Mouse (Mus musculus): ENCODE results near the gene Mzt1.
"Not testable (repeated sequence)": the region's sequence is repeated elsewhere in the genome, so short reads cannot be mapped to it uniquely, and the experiment has no call there.

The Mzt1 gene

DNA sequence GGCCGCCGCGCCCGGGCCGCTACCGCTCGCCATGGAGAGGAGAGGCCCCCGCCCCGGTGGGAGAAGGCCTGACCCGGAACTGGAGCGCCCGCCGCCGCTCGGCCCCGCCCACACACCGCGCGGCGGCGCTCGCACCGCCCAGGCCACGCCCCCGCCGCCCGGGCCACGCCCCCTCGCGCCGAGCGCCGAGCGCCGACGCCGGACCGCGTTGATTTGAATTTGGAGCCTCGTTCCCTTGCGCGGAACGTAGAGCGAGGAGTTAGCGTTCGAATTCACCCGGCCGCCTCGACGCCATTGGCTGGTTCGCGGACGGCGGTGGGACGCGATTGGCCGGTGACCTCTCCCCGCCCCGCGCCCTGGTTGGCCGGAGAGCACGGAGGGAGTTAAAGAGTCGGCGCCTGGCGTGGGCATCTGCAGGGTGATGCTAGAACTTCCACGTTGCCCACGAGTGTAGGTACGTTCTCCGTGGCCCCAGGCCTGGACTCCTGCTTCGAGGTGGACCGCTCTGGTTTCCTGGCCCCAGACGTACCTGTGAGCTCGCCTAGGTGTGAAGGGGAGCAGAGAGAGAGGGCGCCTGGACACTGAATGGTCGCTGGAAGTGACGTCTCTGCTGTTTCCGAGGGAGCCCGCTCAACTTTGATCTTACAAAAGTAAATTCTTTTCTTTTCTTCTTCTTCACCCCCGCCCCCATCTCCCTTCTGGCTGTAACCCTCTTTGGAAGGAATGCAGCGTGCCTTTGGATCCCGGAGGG is at the start of gene Mzt1, which contains the start of gene Bora:
TSS of gene Mzt1 (minus strand) at position 104 of the 751 bp plus-strand sequence.
TSS of gene Bora (plus strand) at position 192 of the 751 bp plus-strand sequence.
- DNase-seq: peak; percentile 96

DNA sequence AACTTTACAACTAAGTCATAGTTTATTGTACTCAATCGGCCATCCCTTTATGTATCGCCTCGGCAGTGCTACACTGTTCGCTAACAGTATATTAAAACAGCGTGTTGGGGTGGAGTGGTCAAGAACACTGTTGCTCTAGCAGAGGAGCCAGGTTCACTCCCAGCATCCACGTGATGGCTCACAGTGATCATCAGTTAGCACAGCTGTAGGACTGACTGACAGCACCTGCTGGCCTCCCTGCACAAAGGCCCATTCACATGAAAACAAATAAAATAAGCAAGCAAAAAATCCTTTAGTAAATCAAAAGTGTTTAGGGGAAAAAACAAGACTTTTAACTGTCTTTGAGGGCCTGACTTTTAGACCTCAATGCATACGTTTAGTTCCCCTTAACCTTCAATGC is 43.0 kb upstream of the Mzt1 start:
- no peak for DNase-seq

DNA sequence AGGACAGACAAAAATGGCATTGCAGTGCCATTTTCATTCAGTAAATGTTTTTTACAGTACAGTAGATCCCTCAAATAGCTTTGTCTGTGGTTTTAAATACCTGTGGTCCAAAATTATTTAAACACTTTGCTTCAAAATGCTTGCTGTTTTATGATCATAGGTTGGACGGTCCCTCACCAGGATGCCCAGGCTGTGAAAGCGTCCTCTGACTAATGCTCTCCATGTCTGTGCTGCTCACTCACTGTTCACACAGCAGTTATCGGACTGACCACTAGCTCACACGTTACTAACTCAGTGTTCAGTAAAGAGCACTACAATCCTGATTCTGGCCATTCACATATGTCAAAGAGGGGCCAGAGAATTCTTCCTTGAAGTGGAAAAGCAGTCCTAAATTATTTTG is 25.2 kb upstream of the Mzt1 start:
- DNase-seq: no peak

DNA sequence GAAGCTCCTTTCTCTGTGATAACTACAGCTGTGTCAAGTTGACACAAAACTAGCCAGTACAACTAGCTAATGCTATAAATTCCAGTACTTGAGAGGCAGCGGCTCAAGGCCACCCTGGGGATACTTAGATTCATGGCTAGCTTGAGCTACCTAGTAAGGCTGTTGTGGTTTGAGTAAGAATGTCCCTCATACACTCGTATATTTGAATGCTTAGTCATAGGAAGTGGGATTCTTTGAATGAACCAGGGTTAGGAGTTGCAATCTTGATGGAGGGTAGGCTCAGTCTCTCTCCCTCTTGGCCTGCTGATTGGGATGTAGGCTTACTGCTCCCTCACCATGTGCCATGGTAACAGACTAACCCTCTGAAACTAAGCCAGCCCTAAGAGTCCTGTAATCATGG is 17.2 kb upstream of the Mzt1 start:
- no peak for DNase-seq

DNA sequence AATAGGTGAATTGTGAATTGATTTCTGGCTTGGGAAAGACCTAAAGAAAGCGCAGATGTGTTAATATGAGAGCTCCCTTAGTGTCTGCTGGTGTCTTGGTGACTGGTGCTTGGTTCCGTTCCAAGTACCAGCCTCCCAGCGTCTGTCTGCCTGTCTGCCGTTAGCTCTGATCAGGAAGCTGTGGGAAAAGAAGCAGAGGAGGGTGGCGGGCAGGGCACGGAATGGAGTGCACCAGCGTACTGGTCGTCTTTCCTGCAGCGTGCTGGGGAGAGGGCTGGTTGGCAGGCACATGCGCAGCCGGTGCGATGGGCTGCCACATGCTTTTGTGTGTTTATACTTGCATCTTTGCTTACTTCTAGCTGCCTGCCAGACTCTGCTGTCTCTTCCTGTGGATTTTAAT is 14.7 kb upstream of the Mzt1 start:
- DNase-seq: no peak

DNA sequence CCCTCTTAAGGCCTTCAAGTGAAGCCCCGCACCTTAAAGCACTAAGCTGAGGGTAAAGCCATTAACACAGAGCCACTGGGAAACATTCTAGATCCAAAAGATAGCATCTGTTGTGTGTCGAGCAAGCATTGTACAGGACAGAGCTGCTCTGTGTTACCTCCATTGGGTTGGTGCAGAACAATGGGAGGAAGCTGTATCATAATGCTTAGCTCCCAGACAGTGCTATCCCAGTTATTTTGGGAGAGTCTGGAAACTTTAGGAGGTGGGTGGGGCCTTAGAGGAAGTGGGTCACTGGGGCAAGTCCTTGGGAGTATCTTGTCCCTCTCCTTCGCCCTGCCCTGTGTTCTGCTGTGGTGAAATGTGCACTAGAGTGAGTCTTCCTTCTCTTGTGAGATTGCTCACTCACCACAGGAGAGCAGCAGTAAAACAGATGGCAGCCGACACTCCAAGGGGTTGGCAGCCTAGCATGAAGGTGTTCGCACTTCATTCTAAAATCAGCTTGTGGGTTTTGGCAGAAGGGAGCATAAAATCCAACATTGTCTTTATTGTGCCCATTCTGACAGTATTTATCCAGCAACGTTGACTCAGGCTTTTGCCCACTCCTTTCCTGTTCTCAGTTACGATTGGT is 13.1 kb upstream of the Mzt1 start:
- DNase-seq: no peak

DNA sequence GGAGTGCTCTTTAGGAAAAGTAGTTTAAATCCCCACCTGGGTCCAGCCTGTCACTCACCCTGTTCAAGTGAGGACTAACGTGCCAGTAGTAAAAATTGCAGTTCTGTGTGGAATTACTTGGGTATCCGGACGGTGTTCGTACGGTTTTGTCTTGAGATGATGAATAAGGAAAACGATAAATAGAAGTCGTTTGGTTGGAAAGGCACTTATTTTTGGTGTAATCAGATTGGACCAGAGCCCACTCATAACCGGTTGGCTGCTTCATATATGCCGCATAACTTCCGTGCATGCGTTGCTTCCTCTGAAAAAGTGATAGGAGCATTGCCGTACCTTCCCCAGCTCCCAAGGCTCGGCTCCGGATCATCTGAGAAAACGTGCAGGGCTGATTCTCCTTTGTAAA is 848 bp upstream of the Mzt1 start:
- DNase-seq: peak; percentile 18

DNA sequence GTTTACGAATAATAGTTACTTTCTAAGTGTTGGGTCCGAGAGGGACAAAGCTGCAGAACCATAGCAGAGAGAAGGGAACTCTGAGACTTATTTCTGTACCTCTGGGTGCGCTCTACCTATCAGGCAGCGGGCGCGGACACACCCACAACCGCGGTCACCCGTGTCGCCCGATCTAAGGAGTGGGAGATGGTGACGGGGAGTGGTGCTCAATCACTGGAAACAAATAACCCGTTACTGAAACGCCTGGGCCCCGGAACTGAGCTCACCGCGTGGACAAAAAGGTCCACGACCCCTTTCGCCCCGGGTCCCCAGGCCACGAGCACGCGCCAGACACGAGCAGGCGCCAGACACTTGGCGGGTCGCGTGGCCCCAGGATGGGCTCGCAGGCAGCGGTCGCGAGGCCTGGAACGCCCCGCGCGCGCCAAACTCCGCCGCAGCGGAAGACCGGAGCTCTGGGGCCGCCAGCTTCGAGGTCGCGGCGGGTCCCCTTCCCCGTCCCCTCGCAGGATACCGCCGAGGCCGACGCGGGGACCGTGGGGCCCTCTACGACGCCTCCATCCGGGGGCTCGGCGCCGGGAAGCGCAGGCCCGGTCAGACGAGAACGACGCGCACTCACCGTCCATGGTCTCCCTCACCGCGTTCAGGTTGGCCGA is 430 bp downstream of the Mzt1 start:
- DNase-seq: no peak

DNA sequence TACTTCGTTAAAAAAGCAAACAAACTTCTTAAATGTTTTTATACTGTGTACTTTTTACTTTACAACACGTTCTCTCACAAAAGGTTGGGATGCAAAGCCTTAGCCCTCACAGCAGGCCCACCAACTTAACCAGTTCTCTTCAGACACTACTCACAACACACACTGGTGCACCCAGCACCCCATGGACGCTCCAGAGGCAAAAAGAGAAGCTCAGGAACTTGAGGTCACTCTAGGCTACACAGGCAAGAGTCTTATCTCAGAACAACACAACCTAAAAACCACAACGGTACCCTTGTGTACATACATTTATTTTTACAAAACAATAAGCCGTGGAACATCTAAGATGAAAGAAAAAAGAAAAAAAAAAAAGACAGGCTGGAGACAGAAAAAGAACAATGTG is 1.2 kb downstream of the Mzt1 start:
- DNase-seq: no peak

DNA sequence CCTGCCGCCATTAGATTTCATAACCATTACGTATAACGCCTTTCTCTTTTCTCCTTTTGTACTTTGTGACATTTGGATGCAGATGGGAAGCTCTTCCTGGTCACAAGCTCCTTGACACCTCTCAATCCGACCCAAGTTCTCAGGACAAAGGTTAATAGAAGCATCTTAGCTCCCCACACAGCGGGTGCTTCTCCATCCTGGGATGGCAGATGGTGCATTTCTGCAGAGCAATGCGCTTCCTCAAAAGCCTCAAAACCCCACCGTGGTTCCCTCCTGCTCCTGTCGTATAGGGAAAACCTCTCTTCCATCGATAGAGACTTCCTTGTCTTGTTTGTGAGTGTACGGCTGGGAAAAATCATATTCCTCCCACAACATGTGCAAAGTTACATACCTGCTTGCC is 1.8 kb downstream of the Mzt1 start:
- DNase-seq: no peak

DNA sequence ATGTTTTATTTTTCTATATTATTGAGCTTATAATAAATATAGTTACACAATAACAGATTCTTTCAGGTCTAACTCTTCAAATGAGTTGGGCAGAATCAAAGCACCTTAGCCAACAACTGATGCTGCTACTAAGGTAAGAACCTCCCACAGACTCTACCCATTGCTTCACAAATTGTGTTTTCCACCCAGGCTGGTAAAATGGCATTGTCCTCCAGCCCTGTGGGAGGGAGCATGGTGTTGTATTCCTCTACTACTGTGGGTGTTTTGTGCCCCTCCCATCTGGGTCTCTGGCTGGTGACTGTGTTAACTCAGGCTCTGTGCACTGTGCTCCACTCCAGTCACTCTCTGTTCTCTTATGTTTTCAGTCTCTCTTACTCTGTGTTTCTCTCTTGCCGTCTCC is 2.4 kb downstream of the Mzt1 start:
- no peak for DNase-seq

DNA sequence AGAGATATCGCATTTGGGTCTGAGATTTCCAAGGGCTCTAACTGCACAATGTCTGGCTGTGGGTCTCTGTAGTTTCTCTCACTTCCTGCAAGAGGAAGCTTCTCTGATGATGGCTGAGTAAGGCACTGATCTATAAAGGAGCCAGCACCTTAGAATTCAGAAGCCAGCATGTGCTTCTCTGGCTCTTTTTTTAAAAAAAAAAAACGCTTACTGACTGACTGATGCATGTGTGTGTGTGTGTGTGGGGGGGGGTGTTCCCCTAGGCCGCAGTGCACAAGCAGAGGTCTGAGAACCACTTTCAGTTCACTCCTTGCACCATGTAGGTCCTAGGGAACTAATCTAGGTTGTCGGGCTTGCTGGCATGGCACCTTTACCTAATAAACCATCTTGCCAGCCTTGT is 4.5 kb downstream of the Mzt1 start:
- no peak for DNase-seq

DNA sequence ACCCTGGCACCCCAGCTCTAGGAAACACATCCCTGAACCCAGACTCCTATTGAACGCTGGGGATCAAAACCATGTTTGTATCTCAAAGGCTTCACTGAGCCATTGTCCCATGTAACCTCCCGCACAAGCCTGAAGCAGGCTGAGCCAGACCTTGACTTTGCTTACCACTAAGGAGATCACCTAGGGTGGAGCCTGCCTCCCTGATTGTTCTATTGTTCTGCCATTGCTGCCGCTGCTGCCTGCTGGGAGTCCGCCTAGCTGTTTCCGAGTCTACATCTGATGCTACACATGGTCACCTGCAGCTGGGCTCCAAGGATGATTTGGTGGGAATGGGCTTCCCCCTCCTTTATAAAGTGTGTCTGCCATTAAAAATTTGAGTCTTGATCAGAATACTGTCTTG is 6.6 kb downstream of the Mzt1 start:
- DNase-seq: not testable (repeated sequence)

DNA sequence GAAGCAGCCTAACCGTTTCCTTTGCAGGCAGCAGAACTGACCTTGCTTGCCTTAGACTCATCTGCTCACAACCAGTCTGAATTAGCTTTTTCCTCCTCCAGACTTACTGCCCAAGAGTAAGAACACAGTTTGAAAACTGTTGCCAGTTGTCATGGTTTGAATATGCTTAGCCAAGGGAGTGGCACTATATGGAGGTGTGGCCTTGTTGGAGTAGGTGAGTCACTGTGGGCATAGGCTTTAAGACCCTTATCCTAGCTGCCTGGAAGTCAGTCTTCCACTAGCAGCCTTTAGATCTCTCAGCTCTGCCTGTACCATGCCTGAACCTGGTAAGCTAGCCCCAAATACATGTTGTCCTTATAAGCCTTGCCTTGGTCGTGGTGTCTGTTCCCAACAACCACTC is 8.2 kb downstream of the Mzt1 start:
- DNase-seq: no peak

DNA sequence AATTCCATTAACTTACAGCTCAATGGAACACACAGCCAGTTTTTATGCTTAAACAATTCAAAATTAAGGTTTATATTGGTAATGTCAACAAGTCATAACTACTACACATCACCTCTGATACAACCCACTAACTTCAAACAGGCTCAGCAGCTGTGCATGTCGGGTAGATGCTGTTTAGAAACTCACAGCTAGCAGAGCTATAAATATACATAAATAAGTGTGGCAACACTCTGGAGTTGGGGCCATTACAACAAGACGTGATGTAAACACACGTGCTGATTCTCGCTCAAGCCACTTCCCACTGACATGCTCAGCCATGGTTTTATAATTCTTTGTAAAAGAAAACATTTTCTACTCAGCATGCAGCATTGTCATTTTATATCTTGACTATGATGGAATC is 9.9 kb downstream of the Mzt1 start:
- DNase-seq: no peak

DNA sequence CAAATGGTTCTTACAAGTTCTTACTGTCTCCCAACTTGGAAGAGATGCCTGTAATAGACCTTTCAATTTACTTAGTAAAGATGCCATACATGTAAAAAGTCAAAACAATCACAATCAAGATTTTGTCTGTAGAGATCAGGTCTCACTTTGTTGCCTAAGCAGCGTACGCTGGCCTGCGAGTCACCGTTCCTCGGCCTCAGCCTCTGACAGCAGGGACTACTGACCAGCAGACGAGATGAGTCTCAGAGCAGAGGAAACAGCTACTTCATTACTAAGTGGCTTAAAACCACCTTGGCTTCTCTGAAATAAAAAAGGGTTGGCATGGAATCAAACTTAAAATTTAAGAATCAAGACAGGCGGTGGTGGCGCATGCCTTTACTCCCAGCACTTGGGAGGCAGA is 11.1 kb downstream of the Mzt1 start:
- DNase-seq: not testable (repeated sequence)

DNA sequence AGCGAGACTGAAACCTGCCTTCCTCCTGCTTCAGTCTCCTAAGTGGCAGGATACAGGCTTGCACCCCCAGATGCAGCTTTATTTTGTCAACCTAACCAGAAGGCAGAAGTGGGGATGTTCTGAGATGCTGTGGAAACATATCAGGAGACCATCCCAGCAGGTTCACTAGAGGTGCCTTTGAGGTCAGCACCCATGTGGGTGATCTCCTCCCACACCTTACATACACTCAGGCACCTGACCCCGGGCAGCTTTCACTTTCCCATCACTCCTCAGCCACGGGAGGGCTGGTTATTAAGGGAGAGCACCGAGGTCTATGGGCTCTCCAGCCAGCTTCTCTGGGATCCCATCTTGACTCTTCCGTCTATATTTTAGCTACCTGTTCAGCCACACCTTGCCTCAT is 13.3 kb downstream of the Mzt1 start:
- DNase-seq: no peak

DNA sequence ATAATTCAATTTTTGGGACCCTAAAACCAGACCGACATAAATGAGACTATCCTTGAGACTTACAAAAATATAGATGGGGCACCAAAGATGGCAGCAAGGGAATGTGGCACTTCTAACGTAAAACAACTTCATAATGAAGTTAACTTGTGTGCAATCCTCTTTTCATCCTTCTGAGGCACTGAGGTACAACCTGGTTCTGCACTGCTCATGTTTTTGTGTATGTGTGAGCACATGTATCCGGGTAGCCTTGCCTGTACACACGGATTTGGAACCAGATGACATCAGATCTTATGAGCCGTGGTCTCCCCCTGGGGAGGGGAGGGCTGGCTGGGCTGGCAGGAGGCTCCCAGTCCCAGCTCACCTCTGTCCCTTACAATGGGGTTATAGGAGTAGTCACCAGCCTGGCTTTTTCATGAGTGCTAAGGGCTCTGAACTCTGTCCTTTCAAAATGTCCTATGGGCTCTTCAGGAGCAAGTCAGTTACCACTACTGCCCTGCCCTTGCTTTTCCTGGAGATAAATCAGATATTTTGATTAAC is 14.5 kb downstream of the Mzt1 start:
- no peak for DNase-seq

DNA sequence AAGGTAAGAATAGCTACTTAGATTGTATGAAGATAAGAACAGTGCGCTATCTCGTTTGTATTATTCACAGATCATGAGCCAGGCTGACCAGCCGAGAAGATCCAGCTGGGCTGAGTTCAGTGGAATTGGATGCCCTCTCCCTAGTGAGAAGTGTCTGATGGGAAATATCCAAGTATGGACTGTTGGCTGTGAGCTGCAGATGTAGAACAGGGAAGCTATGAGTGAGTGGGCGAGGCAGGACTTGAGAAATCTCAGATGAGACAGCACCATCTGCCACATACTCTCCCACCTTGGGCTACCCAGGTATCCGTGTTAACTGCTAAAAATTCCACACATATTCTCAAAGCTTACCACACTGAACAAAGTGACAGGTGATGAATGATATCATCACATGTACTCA is 15.9 kb downstream of the Mzt1 start:
- no peak for DNase-seq

DNA sequence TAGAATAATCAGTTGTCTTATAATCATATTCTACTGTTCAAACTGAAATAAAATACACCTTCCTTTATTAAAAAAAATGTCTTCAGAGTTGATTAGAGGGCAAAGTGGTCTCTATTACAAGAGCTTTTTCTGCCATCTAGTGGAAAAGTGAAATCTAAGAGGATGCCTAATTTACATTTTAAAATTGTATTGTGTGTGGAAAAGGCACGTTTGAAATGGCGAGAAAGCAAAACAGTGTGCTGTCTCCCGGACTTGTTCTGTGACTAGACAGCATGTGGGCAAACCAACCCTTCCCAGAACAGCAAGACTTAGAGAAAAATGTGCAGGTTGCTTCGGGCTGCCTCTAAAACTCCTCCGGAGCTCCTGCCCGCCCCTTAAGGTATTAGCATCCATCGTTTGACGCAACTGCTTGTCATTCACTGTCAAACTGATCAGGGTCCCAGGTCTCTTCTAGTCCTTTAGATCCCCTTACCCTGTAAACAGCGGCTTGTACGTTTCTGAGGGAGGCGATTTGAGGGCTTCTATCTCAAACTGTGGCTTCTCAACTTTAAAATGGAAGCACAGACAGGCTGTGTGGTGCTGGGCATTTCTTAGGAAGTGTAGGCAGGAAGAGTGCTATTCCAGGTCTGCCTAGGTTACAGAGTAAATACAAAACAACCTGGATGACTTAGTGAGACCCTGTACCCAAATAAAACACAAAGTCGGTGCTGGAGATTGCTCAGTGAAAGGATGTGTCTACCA is 23.4 kb downstream of the Mzt1 start:
- DNase-seq: peak; percentile 46

DNA sequence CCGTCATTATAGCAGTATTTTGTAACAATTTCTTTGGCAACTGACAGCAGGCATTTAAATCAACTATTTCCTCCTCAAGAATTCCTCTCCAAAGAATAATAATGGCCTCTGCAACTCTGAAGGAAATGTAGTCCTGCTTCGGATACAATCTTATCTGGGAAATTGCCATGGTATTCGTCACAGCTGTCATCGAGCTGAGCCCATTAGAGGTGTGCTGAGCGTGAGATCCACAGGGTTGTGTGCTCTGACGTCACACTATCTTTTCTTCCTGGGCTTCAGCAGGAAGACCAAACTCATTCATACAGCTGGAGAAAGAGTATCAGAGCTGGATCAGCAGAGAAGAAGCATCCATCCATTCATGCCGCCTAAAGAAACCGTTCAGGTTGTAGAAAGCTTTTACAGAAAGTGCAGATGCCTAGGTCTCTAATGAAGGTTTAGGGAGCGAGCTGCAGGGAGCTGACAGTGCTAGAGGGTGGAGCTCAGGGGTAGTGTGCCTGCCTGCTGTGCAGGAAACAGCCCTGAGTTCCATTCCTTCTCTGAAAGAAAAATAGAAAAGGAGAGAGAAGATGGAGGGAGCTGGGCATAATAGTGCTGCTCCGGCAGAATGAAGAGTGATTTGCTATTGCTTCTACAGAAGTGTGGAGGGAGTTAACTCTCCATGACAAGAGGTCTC is 26.7 kb downstream of the Mzt1 start:
- DNase-seq: peak; percentile 27

DNA sequence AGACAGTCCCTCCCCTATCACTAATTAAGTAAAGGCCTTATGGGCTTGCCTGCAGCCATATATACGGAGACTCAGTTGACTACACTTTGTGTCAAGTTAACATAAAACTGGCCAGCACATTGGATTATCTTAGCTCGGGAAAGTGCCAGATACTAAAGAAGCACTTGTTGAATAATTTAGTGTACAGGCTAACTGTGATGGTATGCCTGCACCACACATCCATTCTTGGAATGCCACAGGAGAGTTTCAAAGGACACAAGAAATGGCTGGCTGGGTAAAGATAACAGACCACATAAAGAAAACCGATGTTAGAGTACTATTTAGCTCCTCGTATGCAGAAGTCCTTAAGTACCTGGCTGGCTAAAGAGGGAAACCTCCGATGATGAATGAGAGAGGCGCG is 27.2 kb downstream of the Mzt1 start:
- no peak for DNase-seq

DNA sequence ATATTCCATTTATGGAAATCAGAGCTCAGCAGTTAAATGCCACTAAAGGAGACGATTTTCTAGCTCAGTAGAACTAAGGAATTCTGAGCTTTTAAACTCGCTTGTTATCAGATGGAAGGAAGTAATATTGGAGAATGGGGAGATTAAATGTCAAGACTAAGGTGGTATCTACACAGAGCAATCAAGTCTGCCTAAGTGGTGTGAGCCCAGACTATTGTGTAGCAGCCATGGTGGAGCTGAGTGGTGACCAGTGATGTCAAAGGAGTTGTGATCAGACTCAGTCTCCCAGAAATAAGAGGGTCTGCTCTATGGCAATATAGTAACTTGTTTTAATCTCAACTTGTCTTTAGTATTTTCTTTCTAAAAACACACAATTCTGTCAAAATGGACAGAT is 35.0 kb downstream of the Mzt1 start:
- DNase-seq: no peak

Data from embryo, embryonic 11 days (tissue).